Mouse (Mus musculus) MEL (cell line): ENCODE measurements around the gene Srgap3.

Source experiments
- CTCF ChIP-seq, 3 experiments: IDR thresholded peaks in 2 of 3; conservative IDR thresholded peaks in 1 of 3; 2 replicates each; pipeline ENCODE4 v1.5.1; 2011 to 2012; ENCODE audit warnings: low read length in 3 of 3, low read depth in 2 of 3, mild to moderate bottlenecking in 2 of 3, improper control_type of control experiment in 1 of 3, inconsistent platforms in 1 of 3, mixed read lengths in 1 of 3, moderate library complexity in 1 of 3; ENCODE audit not compliant: control insufficient read depth in 1 of 3, insufficient read depth in 1 of 3, poor library complexity in 1 of 3, severe bottlenecking in 1 of 3
- E2F4 ChIP-seq: IDR thresholded peaks from 2 replicates; pipeline ENCODE4 v1.6.1; 2011; ENCODE audit warnings: low read depth, low read length, improper control_type of control experiment, borderline replicate concordance
- MXI1 ChIP-seq: IDR thresholded peaks from 2 replicates; pipeline ENCODE4 v1.6.1; 2011; ENCODE audit warnings: mild to moderate bottlenecking, low read depth, low read length, improper control_type of control experiment
- POLR2A ChIP-seq, 2 experiments: IDR thresholded peaks; 2 replicates each; pipeline ENCODE4 v1.6.1; 2011 to 2012; ENCODE audit warnings: low read length in 2 of 2, mild to moderate bottlenecking in 2 of 2, control low read depth in 1 of 2, improper control_type of control experiment in 1 of 2, low read depth in 1 of 2, moderate library complexity in 1 of 2; ENCODE audit not compliant: control insufficient read depth in 1 of 2, insufficient read depth in 1 of 2, poor library complexity in 1 of 2
- TCF12 ChIP-seq: IDR thresholded peaks from 2 replicates; pipeline ENCODE4 v1.6.1; 2014; ENCODE audit warnings: low read depth, mild to moderate bottlenecking, inconsistent platforms, low read length, improper control_type of control experiment, moderate library complexity
- ZC3H11A ChIP-seq: IDR thresholded peaks from 2 replicates; pipeline ENCODE4 v1.6.1; 2012; ENCODE audit warnings: low read depth, mild to moderate bottlenecking, inconsistent platforms, low read length, improper control_type of control experiment
- ZKSCAN1 ChIP-seq: IDR thresholded peaks from 2 replicates; pipeline ENCODE4 v1.6.1; 2012; ENCODE audit warnings: low read depth, mild to moderate bottlenecking, inconsistent platforms, low read length, improper control_type of control experiment, moderate library complexity

DNA sequence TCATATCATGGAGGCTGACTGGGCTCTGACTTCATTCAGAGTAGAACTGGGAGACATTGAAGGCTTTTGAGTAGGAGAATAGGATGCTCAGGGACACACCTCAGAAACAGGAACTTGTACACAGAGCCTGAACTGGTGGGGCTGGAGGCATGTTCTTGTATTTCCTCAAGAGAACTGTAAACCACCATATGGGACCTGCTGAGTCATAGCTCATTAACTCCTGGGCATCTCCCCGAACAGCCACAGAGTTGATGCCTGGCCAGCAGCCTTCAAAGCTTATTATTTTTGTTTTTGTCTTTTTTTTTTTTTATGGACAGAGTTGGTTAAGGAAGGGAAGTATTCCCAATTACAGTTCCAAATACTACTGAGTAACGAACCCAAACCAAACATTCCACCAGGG is 150.5 kb downstream of the Srgap3 start:
- TF ChIP-seq POLR2A (IDR thresholded peaks at IDR 0.05; ENCODE audit: control insufficient read depth in 1 of 2, insufficient read depth in 1 of 2, low read depth in 1 of 2, low read length in 2 of 2, poor library complexity in 1 of 2) = no peak
- no peak for TF ChIP-seq TCF12
- no peak for TF ChIP-seq E2F4
- no peak for TF ChIP-seq ZKSCAN1
- no peak for TF ChIP-seq ZC3H11A
- no peak for TF ChIP-seq CTCF (IDR thresholded peaks at IDR 0.05 in 2 of 3, conservative IDR thresholded peaks at IDR 0.05 in 1 of 3; ENCODE audit: control insufficient read depth in 1 of 3, insufficient read depth in 1 of 3, low read depth in 2 of 3, low read length in 3 of 3, poor library complexity in 1 of 3, severe bottlenecking in 1 of 3)
- no peak for TF ChIP-seq MXI1
